Mouse (Mus musculus): Measurements from ENCODE around the gene Gfpt1. TPM values are rescaled to one million over a fixed set of nuclear protein-coding genes. Genes with fewer than 3 reads are reported as not detected.
"Not testable (repeated sequence)": the region's sequence is repeated elsewhere in the genome, so short reads cannot be mapped to it uniquely, and the experiment has no call there.

Gene Gfpt1
- polyA plus RNA-seq, 1 experiment from 2014 or later = 17.5 TPM

DNA sequence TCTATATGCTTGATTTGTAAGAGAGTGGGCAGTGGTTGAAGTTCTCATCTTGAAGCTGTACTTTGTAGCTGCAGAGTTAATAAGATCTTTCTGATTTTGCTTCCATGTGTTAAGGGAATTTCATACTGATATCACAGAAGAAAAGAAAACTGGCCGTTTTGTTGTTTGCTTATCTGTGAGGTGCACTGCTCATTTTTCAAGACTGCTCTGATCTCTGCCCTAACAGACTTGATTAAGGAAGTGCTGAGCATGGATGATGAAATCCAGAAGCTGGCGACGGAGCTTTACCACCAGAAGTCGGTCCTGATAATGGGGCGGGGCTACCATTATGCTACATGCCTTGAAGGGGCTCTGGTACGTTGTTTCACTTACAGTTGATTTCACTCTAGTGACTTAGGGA, 42.4 kb downstream of the Gfpt1 start:
- TF ChIP-seq CTCF (IDR thresholded peaks at IDR 0.05; ENCODE audit: low read depth) = no peak
- no peak overlapping the region for H3K4me2 ChIP-seq (replicated peaks; ENCODE audit: low read depth)
- H3K36me3 ChIP-seq (ENCODE audit: control insufficient read depth, insufficient read depth) = peaks cover 89% of the 10 kb centered on the region
- no peak overlapping the region for H3K4me3 ChIP-seq (ENCODE audit: low read depth, low read length)
- ATAC-seq = peak; percentile 63
- no peaks in the 10 kb centered on the region for H3K9me3 ChIP-seq (ENCODE audit: control insufficient read depth)
- H3K27me3 ChIP-seq (replicated peaks; ENCODE audit: control insufficient read depth, insufficient read depth, low read length) = no peaks in the 10 kb centered on the region
- 36% methylated on average over 6 of the region's 6 CpGs for WGBS
- H3K27ac ChIP-seq (ENCODE audit: low read depth, low read length) = peak overlapping the region; percentile 36; the same call in 1 of the 2 replicates
- H3K4me1 ChIP-seq (replicated peaks; ENCODE audit: control insufficient read depth, insufficient read depth, low read length) = no peaks in the 10 kb centered on the region
- no peak overlapping the region for H3K9ac ChIP-seq (ENCODE audit: low read depth, low read length)

DNA sequence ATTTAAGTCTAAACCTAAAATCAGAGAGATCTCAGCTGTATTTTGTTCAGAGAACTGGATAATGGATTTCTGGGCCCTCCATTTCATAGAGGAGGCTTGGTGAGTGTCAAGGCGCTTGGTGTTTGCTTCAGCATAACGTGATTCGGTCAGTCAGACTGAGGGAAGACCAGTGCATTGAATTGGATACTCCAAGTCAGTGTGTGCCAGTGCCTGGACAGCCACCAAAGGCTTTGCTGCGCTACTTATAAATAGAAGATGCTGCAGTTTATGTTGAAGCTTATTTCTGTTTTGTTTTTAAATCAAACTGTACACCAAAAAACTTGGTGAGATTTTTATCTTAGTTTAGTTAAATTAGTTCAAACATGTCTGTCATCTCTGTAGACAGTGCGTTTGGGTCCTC, 45.7 kb downstream of the Gfpt1 start:
- TF ChIP-seq CTCF (IDR thresholded peaks at IDR 0.05; ENCODE audit: low read depth) = no peak
- WGBS = 93% methylated on average over 5 of the region's 5 CpGs

GRCm38 (mm10) chr6:87090877-87091276, 48.2 kb downstream of the Gfpt1 start:
- no peak overlapping the region for H3K4me3 ChIP-seq (ENCODE audit: low read depth, low read length)
- no peak overlapping the region for H3K4me2 ChIP-seq (replicated peaks; ENCODE audit: low read depth)
- no peak for ATAC-seq
- H3K27ac ChIP-seq (ENCODE audit: low read depth, low read length) = no peak overlapping the region
- no peaks in the 10 kb centered on the region for H3K27me3 ChIP-seq (replicated peaks; ENCODE audit: control insufficient read depth, insufficient read depth, low read length)
- no peaks in the 10 kb centered on the region for H3K4me1 ChIP-seq (replicated peaks; ENCODE audit: control insufficient read depth, insufficient read depth, low read length)
- no peaks in the 10 kb centered on the region for H3K9me3 ChIP-seq (ENCODE audit: control insufficient read depth)
- H3K36me3 ChIP-seq (ENCODE audit: control insufficient read depth, insufficient read depth) = peaks cover 46% of the 10 kb centered on the region
- TF ChIP-seq CTCF (IDR thresholded peaks at IDR 0.05; ENCODE audit: low read depth) = no peak
- H3K9ac ChIP-seq (ENCODE audit: low read depth, low read length) = no peak overlapping the region
- WGBS = 75% methylated on average over 3 of the region's 3 CpGs

More for the DNA sequence above, 45.7 kb downstream of the Gfpt1 start:
- H3K9me3 ChIP-seq (ENCODE audit: control insufficient read depth) = no peaks in the 10 kb centered on the region
- H3K4me3 ChIP-seq (ENCODE audit: low read depth, low read length) = no peak overlapping the region
- ATAC-seq = no peak
- H3K4me1 ChIP-seq (replicated peaks; ENCODE audit: control insufficient read depth, insufficient read depth, low read length) = no peaks in the 10 kb centered on the region
- peaks cover 68% of the 10 kb centered on the region for H3K36me3 ChIP-seq (ENCODE audit: control insufficient read depth, insufficient read depth)
- H3K27me3 ChIP-seq (replicated peaks; ENCODE audit: control insufficient read depth, insufficient read depth, low read length) = no peaks in the 10 kb centered on the region
- H3K4me2 ChIP-seq (replicated peaks; ENCODE audit: low read depth) = no peak overlapping the region
- H3K27ac ChIP-seq (ENCODE audit: low read depth, low read length) = no peak overlapping the region
- no peak overlapping the region for H3K9ac ChIP-seq (ENCODE audit: low read depth, low read length)

GRCm38 (mm10) chr6:87092476-87092875, 49.8 kb downstream of the Gfpt1 start:
- peaks cover 32% of the 10 kb centered on the region for H3K36me3 ChIP-seq (ENCODE audit: control insufficient read depth, insufficient read depth)
- H3K4me1 ChIP-seq (replicated peaks; ENCODE audit: control insufficient read depth, insufficient read depth, low read length) = no peaks in the 10 kb centered on the region
- no peak overlapping the region for H3K27ac ChIP-seq (ENCODE audit: low read depth, low read length)
- no peak overlapping the region for H3K4me2 ChIP-seq (replicated peaks; ENCODE audit: low read depth)
- no peaks in the 10 kb centered on the region for H3K9me3 ChIP-seq (ENCODE audit: control insufficient read depth)
- TF ChIP-seq CTCF (IDR thresholded peaks at IDR 0.05; ENCODE audit: low read depth) = no peak
- H3K4me3 ChIP-seq (ENCODE audit: low read depth, low read length) = no peak overlapping the region
- H3K27me3 ChIP-seq (replicated peaks; ENCODE audit: control insufficient read depth, insufficient read depth, low read length) = no peaks in the 10 kb centered on the region
- no peak for ATAC-seq
- WGBS = 77% methylated on average over 5 of the region's 5 CpGs
- no peak overlapping the region for H3K9ac ChIP-seq (ENCODE audit: low read depth, low read length)

DNA sequence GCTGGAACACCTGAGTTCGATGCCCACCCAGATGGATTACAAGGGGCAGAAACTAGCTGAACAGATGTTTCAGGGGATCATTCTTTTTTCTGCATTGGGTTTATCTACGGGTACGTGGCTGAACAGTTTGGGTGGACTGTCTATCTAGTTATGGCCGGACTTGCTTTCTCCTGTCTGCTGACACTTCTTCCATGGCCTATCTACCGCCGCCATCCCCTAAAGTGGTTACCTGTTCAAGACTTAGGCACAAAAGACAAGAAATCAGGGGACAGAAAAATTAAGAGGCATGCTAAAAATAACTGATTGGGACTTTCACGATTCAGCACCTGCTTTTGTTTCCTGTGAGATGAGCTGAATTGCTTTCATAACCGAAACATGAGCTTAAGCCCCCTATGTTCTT, 51.0 kb downstream of the Gfpt1 start:
- H3K9ac ChIP-seq (ENCODE audit: low read depth, low read length); H3K4me1 ChIP-seq (replicated peaks; ENCODE audit: control insufficient read depth, insufficient read depth, low read length); H3K4me3 ChIP-seq (ENCODE audit: low read depth, low read length); H3K4me2 ChIP-seq (replicated peaks; ENCODE audit: low read depth); H3K27ac ChIP-seq (ENCODE audit: low read depth, low read length); H3K27me3 ChIP-seq (replicated peaks; ENCODE audit: control insufficient read depth, insufficient read depth, low read length); H3K9me3 ChIP-seq (ENCODE audit: control insufficient read depth); ATAC-seq: not testable (repeated sequence)
- peaks cover 24% of the 10 kb centered on the region for H3K36me3 ChIP-seq (ENCODE audit: control insufficient read depth, insufficient read depth)
- WGBS = 92% methylated on average over 8 of the region's 8 CpGs

DNA sequence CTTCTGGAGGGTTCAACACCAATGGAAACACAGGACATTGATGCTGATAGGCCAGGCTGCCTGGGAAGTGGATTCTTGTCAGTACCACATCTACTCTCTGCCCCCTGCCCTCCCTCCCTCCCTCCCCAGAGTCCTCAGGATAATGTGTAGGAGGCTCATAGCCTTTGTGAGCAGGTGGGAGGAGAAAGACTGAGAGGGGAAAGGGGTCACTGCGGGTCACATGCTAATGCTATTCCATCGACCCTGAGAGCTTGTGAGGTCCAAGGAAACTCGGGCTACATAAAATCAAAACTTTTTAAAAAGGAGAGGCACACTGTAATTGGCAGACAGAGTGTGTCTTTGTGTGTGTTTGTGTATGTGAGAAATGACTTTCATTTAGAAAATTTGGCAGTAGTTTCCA, 56.6 kb downstream of the Gfpt1 start:
- no peak for TF ChIP-seq CTCF (IDR thresholded peaks at IDR 0.05; ENCODE audit: low read depth)
- Histone ChIP-seq H3K9ac (ENCODE audit: low read depth, low read length) (no peak overlapping the region), H3K27me3 (replicated peaks; ENCODE audit: control insufficient read depth, insufficient read depth, low read length) (no peaks in the 10 kb centered on the region), H3K4me3 (ENCODE audit: low read depth, low read length) (no peak overlapping the region), H3K4me1 (replicated peaks; ENCODE audit: control insufficient read depth, insufficient read depth, low read length) (0 out of 2 replicates have a peak, but pooled peaks cover 3% of the 10 kb centered on the region), H3K27ac (ENCODE audit: low read depth, low read length) (no peak overlapping the region), H3K4me2 (replicated peaks; ENCODE audit: low read depth) (no peak overlapping the region), H3K9me3 (ENCODE audit: control insufficient read depth) (no peaks in the 10 kb centered on the region), H3K36me3 (ENCODE audit: control insufficient read depth, insufficient read depth) (no peaks in the 10 kb centered on the region)
- ATAC-seq = no peak
- WGBS = 29% methylated on average over 3 of the region's 3 CpGs
